Mouse (Mus musculus) erythroblast, embryonic 14.5 days (primary cell): ENCODE data around the gene Slc35b2.

ENCODE experiments used
- GATA1 ChIP-seq: IDR thresholded peaks from 2 replicates; pipeline ENCODE4 v1.6.1; 2012; ENCODE audit warnings: low read length, inconsistent platforms, mixed read lengths
- TAL1 ChIP-seq: IDR thresholded peaks from 3 replicates; pipeline ENCODE4 v1.6.1; 2012; ENCODE audit warnings: low read length, inconsistent platforms, mixed read lengths

DNA sequence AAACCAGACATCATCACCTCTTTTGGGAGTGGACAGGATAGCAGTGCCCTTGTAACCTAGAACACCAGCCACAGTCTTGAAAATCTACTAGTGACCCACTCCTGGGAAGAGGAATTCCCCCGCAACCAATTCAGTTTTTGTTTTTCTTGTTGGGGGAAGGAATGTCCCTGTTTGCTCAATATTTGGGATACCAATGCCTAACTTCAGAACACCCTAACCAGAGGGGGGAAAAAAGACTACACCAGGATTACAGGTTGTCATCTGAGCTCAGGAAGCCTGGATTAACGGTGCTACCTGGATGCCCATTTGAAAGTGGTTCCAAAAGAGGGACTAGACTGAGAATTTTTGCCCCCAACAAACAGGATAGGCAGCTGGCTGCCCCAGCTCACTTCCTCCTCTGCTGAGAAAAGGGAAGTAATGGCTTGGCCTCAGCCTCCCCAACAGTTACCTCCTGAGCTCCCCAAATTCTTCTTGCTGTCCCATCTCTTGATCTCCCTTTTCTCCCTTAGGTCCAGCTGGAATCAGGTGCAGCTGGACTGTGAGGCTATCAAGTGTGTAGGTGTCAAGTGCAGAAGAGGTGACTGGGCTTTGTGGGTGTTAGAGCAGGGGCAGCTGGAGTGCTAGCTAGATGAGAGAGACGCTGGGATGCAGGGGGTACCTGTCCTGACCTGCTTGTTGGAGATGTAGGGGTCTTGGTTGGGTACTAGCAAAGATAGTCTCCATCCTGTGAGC is 7.0 kb upstream of the Slc35b2 start:
- TF ChIP-seq GATA1 = no peak
- TF ChIP-seq TAL1 = no peak
